Mouse (Mus musculus): ENCODE measurements around the gene Med10.

- TF ChIP-seq POLR2A (IDR thresholded peaks at IDR 0.05; ENCODE audit: low read depth, low read length) (no peak), CTCF (conservative IDR thresholded peaks at IDR 0.05; ENCODE audit: insufficient read depth, insufficient read length, low read depth, low read length) (no peak)
These were observed 21.9 kb downstream of the Med10 start for GRCm38 (mm10) chr13:69823920-69824637.
